22 mouse cellular contexts compared by ENCODE assay signal in genomic region chr14:79508662-79509305, GRCm38 (mm10). TPM values are rescaled to one million over a fixed set of nuclear protein-coding genes. Genes with fewer than 3 reads are reported as not detected.
DNase-seq lines count a peak whose midpoint lies in the region; ATAC-seq and TF ChIP-seq lines count a peak whose summit lies in the region.
"Had no signal": no experiment of that assay in that cellular context is flagged by ENCODE, and none has a peak within 500 bp of the region (broad histone marks: within the 10 kb centered on the region; RNA-seq: fewer than 3 reads in every experiment).

No protein-coding gene starts in this region.

- no peak for ATAC-seq in midbrain, embryonic 15.5 days (replicated peaks)
- no peak for ATAC-seq in liver, embryonic 14.5 days (ENCODE audit: insufficient read depth)
- no peak for ATAC-seq in megakaryocyte, adult 5-6 weeks (ENCODE audit: poor library complexity, severe bottlenecking)
- no peak for ATAC-seq in forebrain, embryonic 11.5 days (replicated peaks; ENCODE audit: low FRiP score)
- ATAC-seq: forebrain, postnatal 0 days had no signal

- H3K27me3 ChIP-seq in midbrain, embryonic 10.5 days (ENCODE audit: low read depth, poor library complexity, severe bottlenecking), result no peaks in the 10 kb centered on the region
- no peaks in the 10 kb centered on the region for H3K27me3 ChIP-seq in midbrain, embryonic 15.5 days (replicated peaks)
- H3K27me3 ChIP-seq in liver, embryonic 14.5 days (ENCODE audit: control insufficient read depth, insufficient read depth, low read length), result no peaks in the 10 kb centered on the region
- H3K27me3 ChIP-seq in embryonic facial prominence, embryonic 10.5 days (replicated peaks; ENCODE audit: low read depth, poor library complexity, severe bottlenecking), result no peaks in the 10 kb centered on the region
- no peaks in the 10 kb centered on the region for H3K27me3 ChIP-seq in forebrain, embryonic 11.5 days (ENCODE audit: control insufficient read depth, insufficient read depth, low read length)
- H3K27me3 ChIP-seq: hindbrain, embryonic 13.5 days; limb, embryonic 15.5 days; neural tube, embryonic 15.5 days had no signal

- DNase-seq in adrenal gland, postnatal 10 days, result peak; percentile 46
- DNase-seq in adrenal gland, adult (ENCODE audit: inconsistent age in 2 of 2, low spot score in 1 of 2), result no peak
- no peak for DNase-seq in midbrain, embryonic 10.5 days (ENCODE audit: low spot score)
- DNase-seq in liver, embryonic 14.5 days (ENCODE audit: low read depth in 3 of 3, low spot score in 3 of 3), result no peak
- no peak for DNase-seq in embryonic facial prominence, embryonic 10.5 days (ENCODE audit: low spot score)
- DNase-seq in forebrain, embryonic 11.5 days (ENCODE audit: low spot score), result no peak
- DNase-seq: cerebellum, adult 11 months; cerebellum, postnatal 10 days; forebrain, postnatal 0 days; heart, postnatal 10 days; kidney, adult 9 months; lung, postnatal 4 days; right cerebral cortex, adult 18-20 months had no signal

- no peak overlapping the region for H3K9ac ChIP-seq in midbrain, embryonic 15.5 days
- no peak overlapping the region for H3K9ac ChIP-seq in liver, embryonic 14.5 days (replicated peaks)
- no peak overlapping the region for H3K9ac ChIP-seq in forebrain, embryonic 11.5 days (ENCODE audit: low read length)
- H3K9ac ChIP-seq: forebrain, postnatal 0 days; hindbrain, embryonic 13.5 days; limb, embryonic 15.5 days; neural tube, embryonic 15.5 days had no signal

- 0 out of 2 replicates have a peak, but pooled peaks cover 5% of the 10 kb centered on the region for H3K4me1 ChIP-seq in midbrain, embryonic 10.5 days
- no peaks in the 10 kb centered on the region for H3K4me1 ChIP-seq in midbrain, embryonic 15.5 days
- H3K4me1 ChIP-seq in liver, embryonic 14.5 days (replicated peaks; ENCODE audit: control insufficient read depth in 2 of 2, insufficient read depth in 2 of 2, low read length in 1 of 2), result peaks cover 24 to 42% of the 10 kb centered on the region in 2 experiments
- H3K4me1 ChIP-seq in embryonic facial prominence, embryonic 10.5 days, result peaks cover 14% of the 10 kb centered on the region
- H3K4me1 ChIP-seq in forebrain, embryonic 11.5 days (replicated peaks; ENCODE audit: control insufficient read depth, insufficient read depth, low read length), result no peaks in the 10 kb centered on the region
- H3K4me1 ChIP-seq: neural tube, embryonic 15.5 days had no signal

- no peak for TF ChIP-seq EP300 in liver, embryonic 14.5 days (IDR thresholded peaks at IDR 0.05; ENCODE audit: low read depth)

- 86% methylated on average over 9 of the region's 9 CpGs for WGBS in midbrain, embryonic 10.5 days
- WGBS in midbrain, embryonic 15.5 days, result 84% methylated on average over 9 of the region's 9 CpGs
- WGBS in liver, embryonic 14.5 days (ENCODE audit: insufficient replicate concordance), result 53% methylated on average over 9 of the region's 9 CpGs
- 74% methylated on average over 9 of the region's 9 CpGs for WGBS in embryonic facial prominence, embryonic 10.5 days
- WGBS in forebrain, embryonic 11.5 days, result 83% methylated on average over 9 of the region's 9 CpGs

- no peaks in the 10 kb centered on the region for H3K36me3 ChIP-seq in midbrain, embryonic 10.5 days
- no peaks in the 10 kb centered on the region for H3K36me3 ChIP-seq in midbrain, embryonic 15.5 days (replicated peaks)
- no peaks in the 10 kb centered on the region for H3K36me3 ChIP-seq in liver, embryonic 14.5 days (replicated peaks; ENCODE audit: control insufficient read depth, insufficient read depth, low read depth)
- H3K36me3 ChIP-seq in embryonic facial prominence, embryonic 10.5 days (replicated peaks), result no peaks in the 10 kb centered on the region
- no peaks in the 10 kb centered on the region for H3K36me3 ChIP-seq in forebrain, embryonic 11.5 days (ENCODE audit: control insufficient read depth, insufficient read depth, low read length)
- H3K36me3 ChIP-seq: forebrain, embryonic 10.5 days; hindbrain, embryonic 13.5 days; limb, embryonic 15.5 days; neural tube, embryonic 15.5 days had no signal

- TF ChIP-seq CTCF in liver, embryonic 14.5 days (IDR thresholded peaks at IDR 0.05; ENCODE audit: low read depth), result no peak

- H3K4me3 ChIP-seq in midbrain, embryonic 10.5 days, result no peak overlapping the region
- no peak overlapping the region for H3K4me3 ChIP-seq in midbrain, embryonic 15.5 days
- H3K4me3 ChIP-seq in liver, embryonic 14.5 days (ENCODE audit: insufficient read depth in 1 of 2, low read depth in 2 of 2, low read length in 2 of 2), result no peak overlapping the region
- H3K4me3 ChIP-seq in embryonic facial prominence, embryonic 10.5 days, result no peak overlapping the region
- H3K4me3 ChIP-seq in forebrain, embryonic 11.5 days (ENCODE audit: low read depth, low read length), result no peak overlapping the region
- H3K4me3 ChIP-seq: forebrain, embryonic 10.5 days; hindbrain, embryonic 13.5 days; layer of hippocampus, adult 2 months; limb, embryonic 15.5 days; neural tube, embryonic 15.5 days had no signal

- 0 out of 2 replicates have a peak overlapping the region, but pooled peaks have one; percentile 6 for H3K27ac ChIP-seq in midbrain, embryonic 10.5 days (replicated peaks)
- no peak overlapping the region for H3K27ac ChIP-seq in midbrain, embryonic 15.5 days
- H3K27ac ChIP-seq in liver, embryonic 14.5 days, result peak overlapping the region; percentile 4
- no peak overlapping the region for H3K27ac ChIP-seq in embryonic facial prominence, embryonic 10.5 days (replicated peaks)
- no peak overlapping the region for H3K27ac ChIP-seq in forebrain, embryonic 11.5 days (ENCODE audit: low read depth, low read length)
- H3K27ac ChIP-seq: forebrain, embryonic 10.5 days; hindbrain, embryonic 13.5 days; neural tube, embryonic 15.5 days had no signal

- H3K9me3 ChIP-seq in midbrain, embryonic 10.5 days (replicated peaks), result no peaks in the 10 kb centered on the region
- no peaks in the 10 kb centered on the region for H3K9me3 ChIP-seq in midbrain, embryonic 15.5 days
- H3K9me3 ChIP-seq in liver, embryonic 14.5 days (ENCODE audit: control insufficient read depth, low read length), result no peaks in the 10 kb centered on the region
- no peaks in the 10 kb centered on the region for H3K9me3 ChIP-seq in embryonic facial prominence, embryonic 10.5 days
- H3K9me3 ChIP-seq in forebrain, embryonic 11.5 days (ENCODE audit: control insufficient read depth, low read length), result no peaks in the 10 kb centered on the region
- H3K9me3 ChIP-seq: forebrain, embryonic 10.5 days; hindbrain, embryonic 13.5 days; limb, embryonic 15.5 days; neural tube, embryonic 15.5 days had no signal

- no peak overlapping the region for H3K4me2 ChIP-seq in midbrain, embryonic 15.5 days
- H3K4me2 ChIP-seq in liver, embryonic 14.5 days (ENCODE audit: low read depth), result no peak overlapping the region
- no peak overlapping the region for H3K4me2 ChIP-seq in forebrain, embryonic 11.5 days (ENCODE audit: low read depth, low read length, severe bottlenecking)
- H3K4me2 ChIP-seq: heart, embryonic 11.5 days; hindbrain, embryonic 13.5 days; limb, embryonic 15.5 days; midbrain, embryonic 11.5 days; neural tube, embryonic 15.5 days had no signal

RNA-seq across cellular contexts. Expression of gene Wbp4, which starts 27.5 kb away (rescaled TPM):
- 10 to 100 TPM; 33.5 to 33.6 TPM for total RNA-seq in adrenal gland, postnatal 10 days (2021)
- polyA plus RNA-seq in midbrain, embryonic 10.5 days (2016; fragmentation: Nextera tagmentation; extraction: Ambion mirVana), result 46.1 and 49.0 TPM in 2 replicates
- 42.7 and 43.4 TPM in 2 replicates for polyA plus RNA-seq in midbrain, embryonic 15.5 days (2015; fragmentation: Nextera tagmentation; extraction: Ambion mirVana)
- 3.1 and 6.2 TPM in 2 replicates for polyA plus RNA-seq in liver, embryonic 14.5 days (2012; rRNA removed)
- polyA plus RNA-seq in liver, embryonic 14.5 days (2014; fragmentation: Nextera tagmentation; extraction: Ambion mirVana), result 14.2 and 16.8 TPM in 2 replicates
- total RNA-seq in megakaryocyte, adult 5-6 weeks (2015), result 31.4 and 38.6 TPM in 2 replicates
- total RNA-seq in megakaryocyte, adult 5-6 weeks (2017), result 72.6 and 75.8 TPM in 2 replicates
- polyA plus RNA-seq in embryonic facial prominence, embryonic 10.5 days (2016; fragmentation: Nextera tagmentation; extraction: Ambion mirVana), result 48.1 and 54.8 TPM in 2 replicates
- 58.4 and 58.6 TPM in 2 replicates for polyA plus RNA-seq in forebrain, embryonic 11.5 days (2014; fragmentation: Nextera tagmentation; extraction: Ambion mirVana)

RNA-seq across cellular contexts. Expression of gene Elf1, which starts 27.8 kb away (rescaled TPM):
- total RNA-seq in adrenal gland, postnatal 10 days (2021), result 10 to 100 TPM; 24.7 to 27.4 TPM
- polyA plus RNA-seq in midbrain, embryonic 10.5 days (2016; fragmentation: Nextera tagmentation; extraction: Ambion mirVana), result 3.9 and 5.2 TPM in 2 replicates
- polyA plus RNA-seq in midbrain, embryonic 15.5 days (2015; fragmentation: Nextera tagmentation; extraction: Ambion mirVana), result 3.0 and 3.6 TPM in 2 replicates
- 6.0 and 9.3 TPM in 2 replicates for polyA plus RNA-seq in liver, embryonic 14.5 days (2012; rRNA removed)
- polyA plus RNA-seq in liver, embryonic 14.5 days (2014; fragmentation: Nextera tagmentation; extraction: Ambion mirVana), result 8.7 and 9.9 TPM in 2 replicates
- 66.4 and 69.3 TPM in 2 replicates for total RNA-seq in megakaryocyte, adult 5-6 weeks (2015)
- total RNA-seq in megakaryocyte, adult 5-6 weeks (2017), result 138 and 142 TPM in 2 replicates
- polyA plus RNA-seq in embryonic facial prominence, embryonic 10.5 days (2016; fragmentation: Nextera tagmentation; extraction: Ambion mirVana), result 5.4 and 5.9 TPM in 2 replicates
- polyA plus RNA-seq in forebrain, embryonic 11.5 days (2014; fragmentation: Nextera tagmentation; extraction: Ambion mirVana), result 7.5 and 7.6 TPM in 2 replicates

RNA-seq across cellular contexts. Expression of gene Kbtbd6, which starts 57.1 kb away (rescaled TPM):
- total RNA-seq in adrenal gland, postnatal 10 days (2021), result under 1 TPM; 0.61 to 0.72 TPM
- 5.8 and 5.9 TPM in 2 replicates for polyA plus RNA-seq in midbrain, embryonic 10.5 days (2016; fragmentation: Nextera tagmentation; extraction: Ambion mirVana)
- 1.7 and 1.9 TPM in 2 replicates for polyA plus RNA-seq in midbrain, embryonic 15.5 days (2015; fragmentation: Nextera tagmentation; extraction: Ambion mirVana)
- polyA plus RNA-seq in liver, embryonic 14.5 days (2012; rRNA removed), result 1.7 and 2.1 TPM in 2 replicates
- polyA plus RNA-seq in liver, embryonic 14.5 days (2014; fragmentation: Nextera tagmentation; extraction: Ambion mirVana), result 3.1 and 3.2 TPM in 2 replicates
- 6.6 and 8.3 TPM in 2 replicates for total RNA-seq in megakaryocyte, adult 5-6 weeks (2015)
- total RNA-seq in megakaryocyte, adult 5-6 weeks (2017), result 7.4 and 8.0 TPM in 2 replicates
- 5.1 and 6.1 TPM in 2 replicates for polyA plus RNA-seq in embryonic facial prominence, embryonic 10.5 days (2016; fragmentation: Nextera tagmentation; extraction: Ambion mirVana)
- 7.9 and 8.1 TPM in 2 replicates for polyA plus RNA-seq in forebrain, embryonic 11.5 days (2014; fragmentation: Nextera tagmentation; extraction: Ambion mirVana)

Comparison
In these comparisons a context has a peak if more than half of its experiments do, and no peak if none do; other contexts are left out.
1. H3K27ac ChIP-seq: peak in midbrain, embryonic 10.5 days (single experiment) and liver, embryonic 14.5 days (single experiment); none in midbrain, embryonic 15.5 days (single experiment), embryonic facial prominence, embryonic 10.5 days (single experiment) and forebrain, embryonic 11.5 days (single experiment).